Mouse (Mus musculus) left cerebral cortex, postnatal 25 days (tissue): ENCODE measurements at regions not wholly inside any gene's neighbourhood (a gene's known extent, or its start where the extent isn't known, plus 50 kb on each side); places are given as distances from the start of the nearest gene placed in this dataset.
"Not testable (repeated sequence)": the region's sequence is repeated elsewhere in the genome, so short reads cannot be mapped to it uniquely, and the experiment has no call there.

ENCODE experiments used
- DNase-seq, 2 experiments: peaks; one replicate each; pipeline ENCODE4 v3.0.0; 2022; ENCODE audit warnings: low spot score in 2 of 2, mixed read lengths in 1 of 2
- intact Hi-C: fragments of 180-260 bp; cut with DNase I; formaldehyde crosslinking; loops from one replicate; pipeline ENCODE4 v1.15.1; 2025

GRCm38 (mm10) chr14:19080001-19080400 lies 185.9 kb upstream of the Ube2e2 start:
- DNase-seq, intact Hi-C loops: not testable (repeated sequence)

- intact Hi-C loops: loop anchor here (5.0 kb wide), 1 partner anchor 100 kb away; no protein-coding TSS in a partner anchor
- DNase-seq: peak; percentile 62 to 69
Measured at GRCm38 (mm10) chr14:19041984-19042760, 148.1 kb upstream of the Ube2e2 start.

GRCm38 (mm10) chr14:19020102-19020501 lies 126.0 kb upstream of the Ube2e2 start:
- intact Hi-C loops: no loop called here
- DNase-seq: no peak

GRCm38 (mm10) chr14:19015406-19015805 lies 121.3 kb upstream of the Ube2e2 start:
- intact Hi-C loops: loop anchor here (10.0 kb wide), 1 partner anchor 511 kb away; no protein-coding TSS in a partner anchor
- DNase-seq: no peak

GRCm38 (mm10) chr14:19013558-19013957 lies 119.5 kb upstream of the Ube2e2 start:
- not testable (repeated sequence) for DNase-seq
- intact Hi-C loops: loop anchor here (10.0 kb wide), 1 partner anchor 509 kb away; no protein-coding TSS in a partner anchor

- intact Hi-C loops: no loop called here
- DNase-seq: peak; percentile 12 to 66
Measured at GRCm38 (mm10) chr14:18983901-18984300, 89.8 kb upstream of the Ube2e2 start.

GRCm38 (mm10) chr14:18963864-18964263 lies 69.8 kb upstream of the Ube2e2 start:
- DNase-seq: no peak
- intact Hi-C loops: no loop called here

- intact Hi-C loops: no loop called here
Measured at GRCm38 (mm10) chr14:18963287-18963686, 69.2 kb upstream of the Ube2e2 start.

More at GRCm38 (mm10) chr14:18963287-18963686, 69.2 kb upstream of the Ube2e2 start:
- DNase-seq: no peak
